Mouse (Mus musculus) ES-E14 (cell line): ENCODE data around the gene Srsf3.

ENCODE experiments used
- CHD2 ChIP-seq: IDR thresholded peaks from 2 replicates; pipeline ENCODE4 v1.6.1; 2014; ENCODE audit warnings: mild to moderate bottlenecking, low read depth, low read length, inconsistent platforms
- ZC3H11A ChIP-seq: IDR thresholded peaks from 2 replicates; pipeline ENCODE4 v1.6.1; 2012; ENCODE audit warnings: low read depth, mild to moderate bottlenecking, inconsistent platforms, low read length, borderline replicate concordance

GRCm38 (mm10) chr17:29007243-29007640 lies 25.2 kb upstream of the Srsf3 start:
- TF ChIP-seq ZC3H11A = no peak
- TF ChIP-seq CHD2 = no peak
